ENCODE assay signal across 23 mouse cellular contexts in the genomic region with DNA sequence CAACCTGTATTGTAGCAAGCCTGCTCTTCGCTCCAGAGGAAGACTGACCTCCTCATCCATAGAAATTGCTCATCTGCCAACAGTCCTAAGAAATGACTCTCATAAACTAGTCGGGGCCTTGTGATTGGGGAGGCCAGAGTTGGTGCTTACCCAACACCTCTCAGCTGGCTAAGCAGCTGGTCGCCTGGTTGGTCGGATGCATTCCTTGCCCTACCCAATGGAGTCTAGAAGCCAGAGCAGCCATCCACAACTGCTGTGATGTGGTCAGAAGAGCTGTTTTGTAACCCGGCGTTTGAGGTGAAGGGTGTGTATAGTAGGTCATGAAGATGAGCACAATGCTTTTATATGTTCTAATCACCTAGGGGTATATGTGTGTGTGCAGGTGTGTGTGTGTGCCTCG.
"Had no signal": no experiment of that assay in that cellular context is flagged by ENCODE, and none has a peak within 500 bp of the region (broad histone marks: within the 10 kb centered on the region; RNA-seq: fewer than 3 reads in every experiment).

No protein-coding gene starts in this region.

- DNase-seq: kidney, adult 18-20 months; kidney, adult 9 months; kidney, postnatal 25 days; layer of hippocampus, adult 9-11 months; liver; lung, adult 18-20 months; lung, postnatal 10 days; lung, postnatal 36 days; right cerebral cortex, adult 18-20 months; right cerebral cortex, postnatal 14 days; right cerebral cortex, postnatal 4 days had no signal

- H3K4me1 ChIP-seq: liver, embryonic 12.5 days; liver, embryonic 15.5 days; midbrain, embryonic 13.5 days; neural tube, embryonic 12.5 days had no signal

- ATAC-seq: intestine, embryonic 15.5 days; liver, embryonic 12.5 days; midbrain, embryonic 13.5 days had no signal

- H3K36me3 ChIP-seq: intestine, embryonic 15.5 days; stomach, embryonic 15.5 days had no signal

- H3K9me3 ChIP-seq: intestine, embryonic 15.5 days; limb, embryonic 10.5 days; limb, embryonic 13.5 days; liver, embryonic 12.5 days; liver, embryonic 15.5 days; lung, embryonic 15.5 days; midbrain, embryonic 13.5 days; neural tube, embryonic 12.5 days; neural tube, embryonic 15.5 days; stomach, embryonic 15.5 days had no signal

- H3K4me3 ChIP-seq: intestine, embryonic 15.5 days; layer of hippocampus, adult 2 months; limb, embryonic 10.5 days; limb, embryonic 13.5 days; liver, embryonic 12.5 days; liver, embryonic 15.5 days; lung, embryonic 15.5 days; midbrain, embryonic 13.5 days; neural tube, embryonic 12.5 days; neural tube, embryonic 15.5 days; stomach, embryonic 15.5 days had no signal

- H3K27ac ChIP-seq: intestine, embryonic 15.5 days; kidney, postnatal 0 days; layer of hippocampus, adult 2 months; limb, embryonic 10.5 days; limb, embryonic 13.5 days; liver, embryonic 12.5 days; liver, embryonic 15.5 days; lung, embryonic 15.5 days; midbrain, embryonic 13.5 days; neural tube, embryonic 12.5 days; neural tube, embryonic 15.5 days; stomach, embryonic 15.5 days had no signal

- H3K4me2 ChIP-seq: intestine, embryonic 15.5 days; limb, embryonic 13.5 days; liver, embryonic 12.5 days; liver, embryonic 15.5 days; lung, embryonic 15.5 days; midbrain, embryonic 13.5 days; neural tube, embryonic 12.5 days; neural tube, embryonic 15.5 days; stomach, embryonic 15.5 days had no signal

- H3K27me3 ChIP-seq: intestine, embryonic 15.5 days; limb, embryonic 13.5 days; liver, embryonic 12.5 days; liver, embryonic 15.5 days; lung, embryonic 15.5 days; midbrain, embryonic 13.5 days; neural tube, embryonic 12.5 days; neural tube, embryonic 15.5 days; stomach, embryonic 15.5 days had no signal

- H3K9ac ChIP-seq: intestine, embryonic 15.5 days; limb, embryonic 13.5 days; liver, embryonic 12.5 days; liver, embryonic 15.5 days; lung, embryonic 15.5 days; midbrain, embryonic 13.5 days; neural tube, embryonic 12.5 days; neural tube, embryonic 15.5 days; stomach, embryonic 15.5 days had no signal
